ENCODE assay signal across 9 mouse cellular contexts in genomic region chr16:14258856-14259255, GRCm38 (mm10). TPM values are rescaled to one million over a fixed set of nuclear protein-coding genes. Genes with fewer than 3 reads are reported as not detected.
DNase-seq lines count a peak whose midpoint lies in the region; ATAC-seq and TF ChIP-seq lines count a peak whose summit lies in the region.
"Had no signal": no experiment of that assay in that cellular context is flagged by ENCODE, and none has a peak within 500 bp of the region (broad histone marks: within the 10 kb centered on the region; RNA-seq: fewer than 3 reads in every experiment).

No protein-coding gene starts in this region.

- no peak for TF ChIP-seq CTCF in lung, embryonic 14.5 days (IDR thresholded peaks at IDR 0.05; ENCODE audit: low read depth)

- ATAC-seq in lung, embryonic 14.5 days (ENCODE audit: insufficient read depth), result 0 out of 2 replicates have a peak, but pooled peaks have one; percentile 26

- intact Hi-C loops in heart, postnatal 14 days (cut with DNase I), result no loop called here

- H3K27ac ChIP-seq in lung, embryonic 14.5 days (ENCODE audit: low read depth), result no peak overlapping the region
- H3K27ac ChIP-seq: hindbrain, embryonic 14.5 days had no signal

- H3K9ac ChIP-seq in lung, embryonic 14.5 days, result no peak overlapping the region
- H3K9ac ChIP-seq: hindbrain, embryonic 14.5 days had no signal

- 21% methylated on average over 2 of the region's 2 CpGs for WGBS in lung, embryonic 14.5 days

- no peaks in the 10 kb centered on the region for H3K4me1 ChIP-seq in lung, embryonic 14.5 days (ENCODE audit: insufficient read depth)

- no peaks in the 10 kb centered on the region for H3K36me3 ChIP-seq in lung, embryonic 14.5 days (ENCODE audit: insufficient read depth)
- H3K36me3 ChIP-seq: G1E had no signal

- H3K4me2 ChIP-seq in lung, embryonic 14.5 days, result no peak overlapping the region
- H3K4me2 ChIP-seq: hindbrain, embryonic 14.5 days had no signal

- no peaks in the 10 kb centered on the region for H3K27me3 ChIP-seq in lung, embryonic 14.5 days (ENCODE audit: insufficient read depth, low read length)

- no peak overlapping the region for H3K4me3 ChIP-seq in lung, embryonic 14.5 days (ENCODE audit: low read depth, low read length)

- no peaks in the 10 kb centered on the region for H3K9me3 ChIP-seq in lung, embryonic 14.5 days (ENCODE audit: low read depth, low read length)
- H3K9me3 ChIP-seq: G1E had no signal

- peak; percentile 80 for DNase-seq in adrenal gland, adult 2 months
- peak; percentile 71 for DNase-seq in adrenal gland, postnatal 10 days
- DNase-seq in heart, postnatal 14 days, result peak; percentile 34 to 39
- peak; percentile 25 for DNase-seq in lung, embryonic 14.5 days
- no peak for DNase-seq in MN1 (ENCODE audit: low spot score)
- DNase-seq in cerebellum, adult 9-10 months, result no peak
- no peak for DNase-seq in frontal cortex, adult 2 months (ENCODE audit: extremely low spot score in 1 of 2, low spot score in 1 of 2)

RNA-seq across cellular contexts. Expression of gene Myh11, which starts 32.3 kb away (rescaled TPM):
- total RNA-seq in adrenal gland, adult 2 months (2021), result 1 to 10 TPM; 3.9 to 7.6 TPM
- polyA plus RNA-seq in adrenal gland, adult 2 months (2012; rRNA removed), result 0.73 and 0.94 TPM in 2 replicates
- 10 to 100 TPM; 12.0 to 19.6 TPM for total RNA-seq in adrenal gland, postnatal 10 days (2021)
- total RNA-seq in heart, postnatal 14 days (2021), result 10 to 100 TPM; 19.6 to 28.4 TPM
- polyA plus RNA-seq in lung, embryonic 14.5 days (2014; fragmentation: Nextera tagmentation; extraction: Ambion mirVana), result 67.4 and 69.8 TPM in 2 replicates
- 3.9 and 7.4 TPM in 2 replicates for polyA plus RNA-seq in frontal cortex, adult 2 months (2012; rRNA removed)

RNA-seq across cellular contexts. Expression of gene Fopnl, which starts 58.3 kb away (rescaled TPM):
- total RNA-seq in adrenal gland, adult 2 months (2021), result 10 to 100 TPM; 44.9 to 65.4 TPM
- polyA plus RNA-seq in adrenal gland, adult 2 months (2012; rRNA removed), result 23.8 and 26.7 TPM in 2 replicates
- 10 to 100 TPM; 41.3 to 58.3 TPM for total RNA-seq in adrenal gland, postnatal 10 days (2021)
- total RNA-seq in heart, postnatal 14 days (2021), result 10 to 100 TPM; 62.7 to 66.2 TPM
- polyA plus RNA-seq in lung, embryonic 14.5 days (2014; fragmentation: Nextera tagmentation; extraction: Ambion mirVana), result 160 and 166 TPM in 2 replicates
- 75.0 and 80.5 TPM in 2 replicates for polyA plus RNA-seq in frontal cortex, adult 2 months (2012; rRNA removed)

Comparison
In these comparisons a context has a peak if more than half of its experiments do, and no peak if none do; other contexts are left out.
1. DNase-seq: peak in adrenal gland, adult 2 months (single experiment), adrenal gland, postnatal 10 days (single experiment), heart, postnatal 14 days (2 of 2) and lung, embryonic 14.5 days (single experiment); none in MN1 (single experiment), cerebellum, adult 9-10 months (single experiment) and frontal cortex, adult 2 months (0 of 2).